Mouse (Mus musculus): ENCODE results near the gene Prdx1. TPM values are rescaled to one million over a fixed set of nuclear protein-coding genes. Genes with fewer than 3 reads are reported as not detected.
"Not testable (repeated sequence)": the region's sequence is repeated elsewhere in the genome, so short reads cannot be mapped to it uniquely, and the experiment has no call there.

The Prdx1 gene
- total and polyA plus RNA-seq, 2 experiments: 376 to 925 TPM

GRCm38 (mm10) chr4:116657971-116658370, 27.4 kb upstream of the Prdx1 start:
- H3K4me1 ChIP-seq (ENCODE audit: control insufficient read depth, insufficient read depth, low read length): peaks cover 23% of the 10 kb centered on the region
- H3K36me3 ChIP-seq (ENCODE audit: control insufficient read depth, insufficient read depth, low read length): no peaks in the 10 kb centered on the region
- H3K27ac ChIP-seq (replicated peaks; ENCODE audit: insufficient read depth, low read depth, low read length): no peak overlapping the region
- DNase-seq (ENCODE audit: extremely low read depth, low read depth, low spot score): no peak
- TF ChIP-seq POLR2A (IDR thresholded peaks at IDR 0.05; ENCODE audit: extremely low read depth, insufficient read depth, low read length): no peak
- TF ChIP-seq CTCF (IDR thresholded peaks at IDR 0.05; ENCODE audit: low read depth, low read length): no peak
- H3K27me3 ChIP-seq (ENCODE audit: control insufficient read depth, insufficient read depth, low read length): no peaks in the 10 kb centered on the region
- no peak overlapping the region for H3K9ac ChIP-seq (ENCODE audit: low read depth, low read length)
- H3K4me3 ChIP-seq (ENCODE audit: insufficient read depth, low read depth, low read length): no peak overlapping the region
- no peaks in the 10 kb centered on the region for H3K79me2 ChIP-seq (ENCODE audit: control insufficient read depth, insufficient read depth, low read length)
- 59% methylated on average over 3 of the region's 3 CpGs for WGBS

GRCm38 (mm10) chr4:116659474-116659873, 25.9 kb upstream of the Prdx1 start:
- H3K79me2 ChIP-seq (ENCODE audit: control insufficient read depth, insufficient read depth, low read length): no peaks in the 10 kb centered on the region
- H3K27ac ChIP-seq (replicated peaks; ENCODE audit: insufficient read depth, low read depth, low read length): peak overlapping the region; percentile 77
- H3K4me1 ChIP-seq (ENCODE audit: control insufficient read depth, insufficient read depth, low read length): peaks cover 23% of the 10 kb centered on the region
- TF ChIP-seq POLR2A (IDR thresholded peaks at IDR 0.05; ENCODE audit: extremely low read depth, insufficient read depth, low read length): no peak
- TF ChIP-seq CTCF (IDR thresholded peaks at IDR 0.05; ENCODE audit: low read depth, low read length): no peak
- peak; percentile 95 for DNase-seq (ENCODE audit: extremely low read depth, low read depth, low spot score)
- WGBS: 17% methylated on average over 2 of the region's 2 CpGs
- peak overlapping the region; percentile 31; the same call in 1 of the 2 replicates for H3K9ac ChIP-seq (ENCODE audit: low read depth, low read length)
- peak overlapping the region; percentile 25; the same call in 1 of the 2 replicates for H3K4me3 ChIP-seq (ENCODE audit: insufficient read depth, low read depth, low read length)
- no peaks in the 10 kb centered on the region for H3K36me3 ChIP-seq (ENCODE audit: control insufficient read depth, insufficient read depth, low read length)
- no peaks in the 10 kb centered on the region for H3K27me3 ChIP-seq (ENCODE audit: control insufficient read depth, insufficient read depth, low read length)

- not testable (repeated sequence) for H3K4me3 ChIP-seq (ENCODE audit: insufficient read depth, low read depth, low read length); H3K27me3 ChIP-seq (ENCODE audit: control insufficient read depth, insufficient read depth, low read length); H3K9ac ChIP-seq (ENCODE audit: low read depth, low read length); H3K27ac ChIP-seq (replicated peaks; ENCODE audit: insufficient read depth, low read depth, low read length); H3K36me3 ChIP-seq (ENCODE audit: control insufficient read depth, insufficient read depth, low read length); H3K79me2 ChIP-seq (ENCODE audit: control insufficient read depth, insufficient read depth, low read length); DNase-seq (ENCODE audit: extremely low read depth, low read depth, low spot score)
- 62% methylated on average over 6 of the region's 6 CpGs for WGBS
- peaks cover 20% of the 10 kb centered on the region for H3K4me1 ChIP-seq (ENCODE audit: control insufficient read depth, insufficient read depth, low read length)
Measured at GRCm38 (mm10) chr4:116659916-116660315, 25.4 kb upstream of the Prdx1 start.

GRCm38 (mm10) chr4:116660829-116661228, 24.5 kb upstream of the Prdx1 start:
- no peaks in the 10 kb centered on the region for H3K36me3 ChIP-seq (ENCODE audit: control insufficient read depth, insufficient read depth, low read length)
- H3K79me2 ChIP-seq (ENCODE audit: control insufficient read depth, insufficient read depth, low read length): no peaks in the 10 kb centered on the region
- WGBS: 11% methylated on average over 6 of the region's 6 CpGs
- no peak overlapping the region for H3K4me3 ChIP-seq (ENCODE audit: insufficient read depth, low read depth, low read length)
- TF ChIP-seq POLR2A (IDR thresholded peaks at IDR 0.05; ENCODE audit: extremely low read depth, insufficient read depth, low read length): no peak
- no peak for TF ChIP-seq CTCF (IDR thresholded peaks at IDR 0.05; ENCODE audit: low read depth, low read length)
- H3K4me1 ChIP-seq (ENCODE audit: control insufficient read depth, insufficient read depth, low read length): peaks cover 13% of the 10 kb centered on the region
- peak overlapping the region; percentile 21; the same call in 1 of the 2 replicates for H3K9ac ChIP-seq (ENCODE audit: low read depth, low read length)
- peak overlapping the region; percentile 23 for H3K27ac ChIP-seq (replicated peaks; ENCODE audit: insufficient read depth, low read depth, low read length)
- no peaks in the 10 kb centered on the region for H3K27me3 ChIP-seq (ENCODE audit: control insufficient read depth, insufficient read depth, low read length)
- peak; percentile 69 for DNase-seq (ENCODE audit: extremely low read depth, low read depth, low spot score)

- Histone ChIP-seq H3K36me3 (ENCODE audit: control insufficient read depth, insufficient read depth, low read length) (no peaks in the 10 kb centered on the region), H3K9ac (ENCODE audit: low read depth, low read length) (no peak overlapping the region), H3K4me1 (ENCODE audit: control insufficient read depth, insufficient read depth, low read length) (peaks cover 10% of the 10 kb centered on the region), H3K27me3 (ENCODE audit: control insufficient read depth, insufficient read depth, low read length) (no peaks in the 10 kb centered on the region), H3K27ac (replicated peaks; ENCODE audit: insufficient read depth, low read depth, low read length) (no peak overlapping the region), H3K79me2 (ENCODE audit: control insufficient read depth, insufficient read depth, low read length) (no peaks in the 10 kb centered on the region), H3K4me3 (ENCODE audit: insufficient read depth, low read depth, low read length) (no peak overlapping the region)
- WGBS: 100% methylated on average over 1 of the region's 1 CpGs
- TF ChIP-seq POLR2A (IDR thresholded peaks at IDR 0.05; ENCODE audit: extremely low read depth, insufficient read depth, low read length): no peak
- TF ChIP-seq CTCF (IDR thresholded peaks at IDR 0.05; ENCODE audit: low read depth, low read length): no peak
- DNase-seq (ENCODE audit: extremely low read depth, low read depth, low spot score): no peak
Measured at GRCm38 (mm10) chr4:116661998-116662397, 23.3 kb upstream of the Prdx1 start.

- no peak for DNase-seq (ENCODE audit: extremely low read depth, low read depth, low spot score)
- TF ChIP-seq POLR2A (IDR thresholded peaks at IDR 0.05; ENCODE audit: extremely low read depth, insufficient read depth, low read length) (no peak), CTCF (IDR thresholded peaks at IDR 0.05; ENCODE audit: low read depth, low read length) (no peak)
- Histone ChIP-seq H3K27ac (replicated peaks; ENCODE audit: insufficient read depth, low read depth, low read length) (no peak overlapping the region), H3K4me3 (ENCODE audit: insufficient read depth, low read depth, low read length) (no peak overlapping the region), H3K4me1 (ENCODE audit: control insufficient read depth, insufficient read depth, low read length) (peaks cover 3% of the 10 kb centered on the region; the same call in 1 of the 2 replicates), H3K27me3 (ENCODE audit: control insufficient read depth, insufficient read depth, low read length) (no peaks in the 10 kb centered on the region), H3K9ac (ENCODE audit: low read depth, low read length) (no peak overlapping the region), H3K79me2 (ENCODE audit: control insufficient read depth, insufficient read depth, low read length) (no peaks in the 10 kb centered on the region), H3K36me3 (ENCODE audit: control insufficient read depth, insufficient read depth, low read length) (no peaks in the 10 kb centered on the region)
- 80% methylated on average over 4 of the region's 4 CpGs for WGBS
Measured at GRCm38 (mm10) chr4:116666625-116667024, 18.7 kb upstream of the Prdx1 start.
